Mouse (Mus musculus) inflammation-experienced regulatory T-cells, adult 6 months (primary cell): Measurements from ENCODE around the gene Kctd20. TPM values are rescaled to one million over a fixed set of nuclear protein-coding genes. Genes with fewer than 3 reads are reported as not detected.

Source experiments
- ATAC-seq: one replicate; pipeline ENCODE4 v1.8.0; 2017
- polyA plus RNA-seq, 3 experiments: library from polyadenylated mRNA; unstranded; fragments of 100-300 nt; shearing (Covaris generic); gene quantifications; one replicate each; pipeline ENCODE4 v1.2.1; 2017

Kctd20 gene
- polyA plus RNA-seq, result 10 to 100 TPM; 34.6 to 46.0 (median 39.5) TPM

- peak; percentile 72 for ATAC-seq
These were observed at the start of gene Kctd20 for GRCm38 (mm10) chr17:28951831-28952799. Gene Kctd20 (plus strand): TSS chr17:28951950.

DNA sequence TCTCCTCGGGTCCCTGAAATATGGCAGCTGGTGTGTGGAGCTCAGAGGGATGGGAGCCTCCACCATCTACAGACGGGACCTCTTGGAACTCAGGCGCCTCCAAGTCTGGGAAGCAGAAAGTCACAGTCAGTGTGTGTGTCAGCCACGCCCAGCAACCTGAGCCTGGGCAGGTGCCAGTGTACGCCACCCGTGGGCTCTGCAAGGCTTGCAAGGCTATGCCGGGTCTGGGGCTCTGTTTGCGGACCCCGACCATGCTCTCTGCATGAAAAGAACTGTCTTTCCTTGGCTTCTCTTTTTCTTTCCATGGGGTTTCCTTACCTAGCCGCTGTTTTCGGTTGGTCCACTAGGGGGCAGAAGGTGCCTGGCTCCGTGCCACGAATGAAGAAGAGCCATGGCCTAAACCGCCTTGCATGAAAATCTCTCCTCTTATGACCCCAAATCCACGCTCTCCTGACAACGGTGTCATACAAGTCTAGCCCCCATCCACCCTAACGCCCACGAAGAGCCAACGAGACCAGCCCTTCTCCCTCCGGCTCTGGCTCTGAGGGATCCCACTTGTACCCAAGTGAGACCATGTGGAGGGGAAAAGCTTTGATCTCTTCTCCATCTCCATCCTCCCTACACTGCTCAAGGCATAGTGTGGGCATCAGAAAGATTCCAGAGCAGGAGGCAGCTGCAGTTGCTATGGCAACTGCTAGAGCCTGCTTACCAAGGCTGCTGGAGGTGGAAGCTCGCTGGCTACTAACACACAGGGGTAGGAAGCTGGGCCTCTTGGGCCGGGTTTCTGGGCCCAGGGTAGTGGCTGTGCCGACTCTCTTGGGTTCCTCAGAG lies 47.0 kb upstream of the Kctd20 start:
- peak; percentile 36 for ATAC-seq

- no peak for ATAC-seq
These were observed 46.3 kb upstream of the Kctd20 start for GRCm38 (mm10) chr17:28905377-28905916.

DNA sequence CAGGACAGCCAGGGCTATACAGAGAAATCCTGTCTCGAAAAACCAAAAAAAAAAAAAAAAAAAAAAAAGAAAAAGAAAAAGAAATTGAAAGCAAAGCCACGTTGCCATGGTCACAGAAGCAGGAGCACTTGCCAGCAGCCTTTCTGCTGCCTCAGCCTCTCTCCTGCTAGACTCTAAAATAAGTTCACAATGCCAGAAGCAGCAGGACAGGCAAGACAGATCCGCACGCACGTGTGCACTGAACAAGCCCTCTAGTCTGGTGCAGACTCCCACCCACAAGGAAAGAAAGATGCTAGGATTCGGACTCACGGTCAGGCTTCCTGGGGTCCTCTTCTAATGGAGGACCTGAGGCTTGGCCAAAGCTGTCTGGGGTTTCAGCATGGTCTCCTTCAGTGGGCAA lies 43.8 kb upstream of the Kctd20 start:
- peak; percentile 51 for ATAC-seq

DNA sequence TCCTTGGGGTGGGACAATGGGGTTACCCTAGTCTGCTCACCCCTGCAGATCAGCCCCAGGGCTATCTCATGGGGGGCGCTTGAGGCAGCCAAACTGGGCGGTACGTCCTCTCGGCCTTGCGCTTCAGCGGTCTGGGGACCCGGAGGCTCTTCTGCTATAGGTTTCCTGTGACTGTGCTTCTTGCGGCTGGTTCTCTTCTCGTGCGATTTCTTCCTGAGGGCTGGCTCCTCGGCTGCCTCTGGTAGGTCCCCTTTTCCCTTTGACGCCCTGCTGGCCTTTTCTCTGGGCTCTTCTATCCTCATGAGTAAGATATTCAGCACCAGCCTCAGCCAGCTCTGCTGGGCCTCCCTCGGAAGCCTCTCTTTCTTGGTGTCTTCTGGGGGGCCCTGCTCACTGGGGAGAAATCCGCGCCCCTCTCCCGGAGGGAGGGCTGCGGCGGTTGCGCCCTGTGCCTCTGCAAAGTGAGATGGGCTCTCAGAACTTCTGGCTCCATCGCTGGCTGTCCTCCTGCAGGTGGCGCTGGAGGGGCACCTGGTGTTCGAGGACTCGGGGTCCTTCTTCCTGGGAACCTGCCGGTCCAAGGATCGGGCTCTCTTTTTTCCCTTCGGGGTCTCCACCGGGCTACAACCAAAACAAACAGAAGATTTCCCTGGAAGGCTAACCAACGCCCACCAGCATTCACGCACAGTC lies 42.4 kb upstream of the Kctd20 start:
- ATAC-seq, result peak; percentile 56

DNA sequence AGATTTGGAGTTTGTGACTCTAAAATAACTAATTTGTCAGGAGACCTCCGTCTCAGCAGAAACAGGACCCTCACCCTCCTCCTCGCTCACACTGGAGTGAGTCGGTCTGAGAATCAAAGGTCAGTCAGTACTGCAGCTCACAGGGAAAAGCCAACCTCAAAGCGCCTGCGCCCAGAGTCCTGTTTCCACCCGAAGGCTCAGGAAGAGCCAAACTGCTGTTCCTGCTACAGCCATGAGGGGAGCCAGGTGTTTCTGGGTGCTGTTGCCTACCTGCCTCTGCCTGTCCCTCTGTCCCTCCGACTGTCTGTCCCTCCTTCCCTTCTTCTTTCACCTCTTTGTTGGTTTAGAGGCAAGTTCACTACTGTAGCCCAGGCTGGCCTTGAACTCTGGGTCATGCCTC lies 41.6 kb upstream of the Kctd20 start:
- ATAC-seq, result no peak

GRCm38 (mm10) chr17:28913200-28913599 lies 38.5 kb upstream of the Kctd20 start:
- ATAC-seq, result no peak

GRCm38 (mm10) chr17:28913940-28914339 lies 37.8 kb upstream of the Kctd20 start:
- no peak for ATAC-seq

- ATAC-seq, result no peak
These were observed 36.6 kb upstream of the Kctd20 start, which contains the start of gene 4930539E08Rik for GRCm38 (mm10) chr17:28915060-28915628. Gene 4930539E08Rik (minus strand): TSS chr17:28915324.

- no peak for ATAC-seq
These were observed 35.2 kb upstream of the Kctd20 start for GRCm38 (mm10) chr17:28916520-28916919.

- no peak for ATAC-seq
These were observed 30.7 kb upstream of the Kctd20 start for GRCm38 (mm10) chr17:28921086-28921485.

GRCm38 (mm10) chr17:28922096-28922495 lies 29.7 kb upstream of the Kctd20 start:
- ATAC-seq, result no peak

GRCm38 (mm10) chr17:28924957-28925595 lies 26.7 kb upstream of the Kctd20 start:
- no peak for ATAC-seq

DNA sequence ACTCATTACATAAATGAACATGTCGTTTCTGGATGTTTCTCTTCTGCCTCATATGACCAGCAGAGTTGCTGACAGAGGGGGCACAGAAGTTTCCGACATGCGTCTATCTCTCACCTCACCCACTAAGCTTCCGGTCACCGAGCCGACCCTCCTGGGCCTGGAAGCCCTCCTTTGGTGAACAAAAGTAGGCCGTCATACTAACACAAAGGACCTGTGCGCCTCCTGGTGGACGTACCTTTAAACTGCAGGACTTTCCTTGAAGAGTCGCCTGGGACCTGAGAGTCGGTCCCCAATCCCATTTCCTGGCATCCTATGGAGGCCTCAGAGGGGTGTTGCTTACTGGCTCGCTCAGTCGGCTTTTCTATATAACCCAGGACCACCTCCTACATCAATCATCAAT lies 25.4 kb upstream of the Kctd20 start:
- ATAC-seq, result peak; percentile 61

- no peak for ATAC-seq
These were observed 24.7 kb upstream of the Kctd20 start for GRCm38 (mm10) chr17:28926866-28927635.

- no peak for ATAC-seq
These were observed 23.7 kb upstream of the Kctd20 start for GRCm38 (mm10) chr17:28928004-28928403.

DNA sequence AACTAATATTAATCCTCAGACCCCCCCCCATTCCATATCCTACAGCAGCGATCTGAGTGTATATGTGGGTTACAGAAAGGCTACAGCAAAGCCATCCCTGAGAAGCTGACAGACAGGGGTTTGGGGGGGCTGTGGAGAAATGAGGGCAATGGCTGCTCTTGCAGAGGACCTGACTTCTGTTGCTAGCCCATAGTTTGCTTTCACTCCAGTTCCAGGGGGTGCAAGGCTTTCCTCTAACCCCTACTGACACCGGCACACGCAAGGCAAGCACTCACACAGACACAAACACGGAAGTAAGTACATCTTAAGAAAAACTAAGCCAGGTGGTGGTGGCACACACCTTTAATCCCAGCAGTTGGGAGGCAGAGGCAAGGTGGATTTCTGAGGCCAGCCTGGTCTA lies 22.4 kb upstream of the Kctd20 start:
- ATAC-seq, result no peak

- ATAC-seq, result no peak
These were observed 21.2 kb upstream of the Kctd20 start for GRCm38 (mm10) chr17:28930392-28931074.

DNA sequence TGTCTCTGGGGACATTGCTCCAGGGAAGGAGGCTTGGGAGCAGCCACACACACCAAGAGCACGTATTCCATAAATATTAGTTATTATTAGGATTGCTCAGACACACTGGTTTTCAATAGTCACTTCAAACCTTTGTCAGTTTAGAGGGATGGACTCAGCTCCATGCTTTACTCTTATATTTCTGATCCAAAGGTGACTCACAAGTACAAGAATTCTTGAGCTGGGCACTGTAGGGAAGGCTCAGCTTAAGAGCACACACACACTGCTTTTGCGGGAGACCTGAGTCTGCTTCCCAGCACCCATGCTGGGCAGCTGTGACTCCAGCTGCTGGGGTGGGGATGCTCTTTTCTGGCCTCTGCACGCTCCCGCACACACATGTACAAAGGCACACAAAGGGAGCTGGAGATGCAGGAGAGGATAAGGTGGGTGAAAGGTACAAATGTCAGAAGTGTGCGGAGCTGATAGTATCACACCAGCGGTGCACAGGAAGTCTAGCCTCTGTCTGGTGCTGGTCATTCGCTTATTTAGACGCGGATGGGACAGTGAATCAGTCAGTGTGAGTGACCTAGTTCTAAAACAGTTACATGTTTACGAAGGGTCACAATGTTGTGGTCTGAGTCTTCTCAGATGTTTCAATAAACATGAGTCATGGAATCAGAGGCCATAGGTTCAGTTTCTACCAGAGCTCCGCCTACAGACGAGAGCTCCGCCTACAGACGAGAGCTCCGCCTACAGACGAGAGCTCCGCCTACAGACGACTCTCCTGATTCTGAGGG lies 20.1 kb upstream of the Kctd20 start:
- ATAC-seq, result no peak
